In the genomic region with DNA sequence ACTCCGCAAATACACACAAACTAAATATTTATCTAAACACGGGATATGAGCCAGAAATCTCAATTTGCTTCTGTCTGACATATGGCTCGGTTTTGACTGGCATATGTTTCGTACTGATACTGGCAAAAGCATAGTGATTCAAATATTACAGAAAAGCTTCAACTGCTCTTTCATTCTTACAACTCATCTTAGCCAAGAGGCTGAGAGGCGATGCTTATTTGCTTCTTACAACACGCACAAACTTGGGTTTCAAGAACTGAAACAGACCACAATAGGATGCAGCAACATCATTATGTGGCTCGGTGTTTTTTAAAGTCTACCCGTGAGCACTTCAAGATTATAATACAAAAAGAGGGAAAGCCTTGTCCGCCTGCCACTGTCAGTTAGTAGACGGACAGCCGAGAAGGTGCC, we compare ENCODE assay signal across 7 mouse cellular contexts. TPM values are rescaled to one million over a fixed set of nuclear protein-coding genes. Genes with fewer than 3 reads are reported as not detected.
A peak's percentile ranks its signal among the peaks of the same experiment; 100 is the strongest.
DNase-seq lines count a peak whose midpoint lies in the region; ATAC-seq and TF ChIP-seq lines count a peak whose summit lies in the region.

No protein-coding gene starts in this region.

- no peak for TF ChIP-seq CTCF in cerebellum, adult 2 months (IDR thresholded peaks at IDR 0.05; ENCODE audit: borderline replicate concordance, insufficient read depth, low read depth, low read length)

- H3K9me3 ChIP-seq in neural tube, embryonic 11.5 days (ENCODE audit: control insufficient read depth, low read length) = no peaks in the 10 kb centered on the region
- no peaks in the 10 kb centered on the region for H3K9me3 ChIP-seq in heart, embryonic 14.5 days (ENCODE audit: control insufficient read depth, low read length)
- no peaks in the 10 kb centered on the region for H3K9me3 ChIP-seq in liver, embryonic 13.5 days (replicated peaks)

- WGBS in neural tube, embryonic 11.5 days = 48% methylated on average over 11 of the region's 11 CpGs
- 6% methylated on average over 11 of the region's 11 CpGs for WGBS in cerebellum, adult 2 months
- 42% methylated on average over 11 of the region's 11 CpGs for WGBS in heart, embryonic 14.5 days
- WGBS in liver, embryonic 13.5 days (ENCODE audit: insufficient replicate concordance) = 16% methylated on average over 11 of the region's 11 CpGs

- no peaks in the 10 kb centered on the region for H3K4me1 ChIP-seq in neural tube, embryonic 11.5 days (ENCODE audit: control insufficient read depth, insufficient read depth, low read length)
- no peaks in the 10 kb centered on the region for H3K4me1 ChIP-seq in cerebellum, adult 2 months (ENCODE audit: control insufficient read depth, insufficient read depth, low read length)
- H3K4me1 ChIP-seq in heart, embryonic 14.5 days (ENCODE audit: control insufficient read depth in 2 of 2, insufficient read depth in 2 of 2, low read length in 2 of 2) = no peaks in the 10 kb centered on the region; a peak in 1 of 4 replicates
- H3K4me1 ChIP-seq in liver, embryonic 13.5 days (replicated peaks) = peaks cover 30% of the 10 kb centered on the region

- no peak for TF ChIP-seq POLR2A in cerebellum, adult 2 months (IDR thresholded peaks at IDR 0.05; ENCODE audit: borderline replicate concordance, insufficient read depth, low read length)

- no peak overlapping the region for H3K27ac ChIP-seq in neural tube, embryonic 11.5 days (ENCODE audit: low read depth, low read length)
- H3K27ac ChIP-seq in cerebellum, adult 2 months (ENCODE audit: insufficient read depth, low read length) = no peak overlapping the region
- no peak overlapping the region for H3K27ac ChIP-seq in heart, embryonic 14.5 days (replicated peaks in 1 of 2; ENCODE audit: control insufficient read depth in 1 of 2, insufficient read depth in 1 of 2, low read depth in 2 of 2, low read length in 2 of 2)
- no peak overlapping the region for H3K27ac ChIP-seq in liver, embryonic 13.5 days

- no peaks in the 10 kb centered on the region for H3K27me3 ChIP-seq in neural tube, embryonic 11.5 days (ENCODE audit: control insufficient read depth, insufficient read depth, low read length)
- no peaks in the 10 kb centered on the region for H3K27me3 ChIP-seq in cerebellum, adult 2 months (ENCODE audit: control insufficient read depth, insufficient read depth, low read length)
- 0 out of 2 replicates have a peak, but pooled peaks cover 4% of the 10 kb centered on the region for H3K27me3 ChIP-seq in heart, embryonic 14.5 days (ENCODE audit: control insufficient read depth, insufficient read depth, low read length)
- H3K27me3 ChIP-seq in liver, embryonic 13.5 days = peaks cover 27% of the 10 kb centered on the region

- no peak for DNase-seq in neural tube, embryonic 11.5 days (ENCODE audit: low spot score)
- no peak for DNase-seq in neural tube, embryonic 10.5 days (ENCODE audit: extremely low spot score, low spot score)
- peak; percentile 12 to 65 for DNase-seq in cerebellum, adult 2 months
- no peak for DNase-seq in liver, embryonic 13.5 days
- DNase-seq in retina, embryonic 14.5 days (ENCODE audit: low spot score) = peak; percentile 29
- no peak for DNase-seq in thymus, adult 18-20 months

- H3K36me3 ChIP-seq in neural tube, embryonic 11.5 days (ENCODE audit: control insufficient read depth, insufficient read depth, low read length) = no peaks in the 10 kb centered on the region
- H3K36me3 ChIP-seq in heart, embryonic 14.5 days (ENCODE audit: control insufficient read depth, insufficient read depth, low read length) = no peaks in the 10 kb centered on the region
- no peaks in the 10 kb centered on the region for H3K36me3 ChIP-seq in liver, embryonic 13.5 days

- H3K4me2 ChIP-seq in neural tube, embryonic 11.5 days (ENCODE audit: low read depth) = peak overlapping the region; percentile 83
- H3K4me2 ChIP-seq in heart, embryonic 14.5 days (ENCODE audit: low read length) = peak overlapping the region; percentile 91
- H3K4me2 ChIP-seq in liver, embryonic 13.5 days = peak overlapping the region; percentile 93

- no peak for ATAC-seq in neural tube, embryonic 11.5 days (ENCODE audit: insufficient read depth, low FRiP score, low TSS enrichment)
- no peak for ATAC-seq in heart, embryonic 14.5 days (ENCODE audit: insufficient number of reproducible peaks, insufficient read depth, low FRiP score, low read depth)
- ATAC-seq in liver, embryonic 13.5 days (ENCODE audit: low read depth) = no peak

- peak overlapping the region; percentile 79 for H3K4me3 ChIP-seq in neural tube, embryonic 11.5 days (ENCODE audit: low read depth, low read length)
- peak overlapping the region; percentile 22 for H3K4me3 ChIP-seq in cerebellum, adult 2 months (replicated peaks; ENCODE audit: insufficient read depth, low read depth, low read length)
- peak overlapping the region; percentile 66 to 98 for H3K4me3 ChIP-seq in heart, embryonic 14.5 days (ENCODE audit: control insufficient read depth in 1 of 2, insufficient read depth in 1 of 2, low read depth in 1 of 2, low read length in 2 of 2)
- peak overlapping the region; percentile 92 for H3K4me3 ChIP-seq in liver, embryonic 13.5 days (replicated peaks)

- no peak overlapping the region for H3K9ac ChIP-seq in neural tube, embryonic 11.5 days (ENCODE audit: low read length)
- H3K9ac ChIP-seq in heart, embryonic 14.5 days (ENCODE audit: low read length) = peak overlapping the region; percentile 96
- H3K9ac ChIP-seq in liver, embryonic 13.5 days = peak overlapping the region; percentile 94; the same call in 1 of the 2 replicates

RNA-seq across cellular contexts. Expression of a gene that starts 1.2 kb away (rescaled TPM):
- 37.6 and 42.9 TPM in 2 replicates for polyA plus RNA-seq in neural tube, embryonic 11.5 days (2014; fragmentation: Nextera tagmentation; extraction: Ambion mirVana)
- polyA plus RNA-seq in cerebellum, adult 2 months (2012; rRNA removed) = 20.0 and 20.6 TPM in 2 replicates
- polyA plus RNA-seq in heart, embryonic 14.5 days (2014; fragmentation: Nextera tagmentation; extraction: Ambion mirVana) = 14.8 and 16.0 TPM in 2 replicates
- 9.9 and 11.1 TPM in 2 replicates for polyA plus RNA-seq in liver, embryonic 13.5 days (2015; fragmentation: Nextera tagmentation; extraction: Ambion mirVana)

Comparison
In these comparisons a context has a peak if more than half of its experiments do, and no peak if none do; other contexts are left out.
1. DNase-seq: peak in cerebellum, adult 2 months (2 of 2) and retina, embryonic 14.5 days (single experiment); none in neural tube, embryonic 11.5 days (single experiment), neural tube, embryonic 10.5 days (single experiment), liver, embryonic 13.5 days (single experiment) and thymus, adult 18-20 months (0 of 2).
2. H3K4me3 ChIP-seq: peak in every context shown above with its lines; median percentile 92 in liver, embryonic 13.5 days; 82 in heart, embryonic 14.5 days; 79 in neural tube, embryonic 11.5 days; 22 in cerebellum, adult 2 months.
3. Peak in every context shown above with its lines, with median percentiles within 50 percentile points of each other: H3K4me2 ChIP-seq.